Mouse (Mus musculus) olfactory bulb, adult 2 months (tissue): ENCODE data around the gene Lrrfip1. TPM values are rescaled to one million over a fixed set of nuclear protein-coding genes. Genes with fewer than 3 reads are reported as not detected.

Experiments
- H3K27ac ChIP-seq: fragments of 200-500 bp; 2 replicates; pipeline ENCODE4 v1.5.1; 2012; ENCODE audit warnings: low read depth, low read length; ENCODE audit not compliant: insufficient read depth
- H3K4me1 ChIP-seq: fragments of 200-500 bp; 2 replicates; pipeline ENCODE4 v1.6.1; 2012; ENCODE audit warnings: low read length; ENCODE audit not compliant: control insufficient read depth, insufficient read depth
- H3K4me3 ChIP-seq: fragments of 200-500 bp; 2 replicates; pipeline ENCODE4 v1.5.1; 2012; ENCODE audit warnings: mild to moderate bottlenecking, low read depth, low read length, moderate library complexity; ENCODE audit not compliant: insufficient read depth
- CTCF ChIP-seq: fragments of 200-500 bp; IDR thresholded peaks from 2 replicates; pipeline ENCODE4 v1.5.1; 2012; ENCODE audit warnings: low read depth, mild to moderate bottlenecking, low read length, moderate library complexity; ENCODE audit not compliant: insufficient read depth
- POLR2A ChIP-seq: fragments of 200-500 bp; IDR thresholded peaks from 2 replicates; pipeline ENCODE4 v1.6.1; 2012; ENCODE audit warnings: mild to moderate bottlenecking, low read depth, low read length, moderate library complexity; ENCODE audit not compliant: insufficient read depth
- WGBS: fragments of 180-500 bp; shearing (Covaris S2); methylation state at CpG from one replicate; pipeline ENCODE4 v1.1.7; 2018; 5-methylcytosine and 5-hydroxymethylcytosine counted together
- polyA plus RNA-seq: library from polyadenylated mRNA; stranded (reverse); fragments of >200 nt; gene quantifications from 2 replicates; pipeline ENCODE4 v1.2.4, GENCODE M21; 2012; ENCODE audit warnings: low replicate concordance; ENCODE audit not compliant: missing spikeins, insufficient read depth, insufficient read length

Lrrfip1 gene
- polyA plus RNA-seq, 1 experiment, result not detected

DNA sequence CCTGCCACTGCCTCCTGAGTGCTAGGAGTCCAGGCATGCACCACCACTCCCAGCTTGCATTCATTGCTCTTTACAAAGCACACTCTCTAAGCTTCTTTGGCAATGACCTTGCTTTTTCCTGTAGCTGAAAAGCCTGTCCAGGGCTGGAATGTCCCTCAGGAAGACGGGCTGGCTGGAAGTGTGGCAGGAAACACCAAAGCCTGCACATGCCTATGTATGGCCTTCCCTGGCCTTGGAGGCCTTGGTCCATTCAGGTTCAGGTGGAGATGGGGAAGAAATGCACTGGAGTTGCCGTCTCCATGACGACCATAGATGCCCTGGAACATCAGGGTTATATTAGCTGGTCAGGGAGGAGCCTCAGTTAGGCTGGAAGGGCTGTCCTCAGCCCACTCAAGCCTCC is 15.3 kb downstream of the Lrrfip1 start:
- peaks cover 19% of the 10 kb centered on the region for H3K4me1 ChIP-seq
- TF ChIP-seq CTCF (no peak), POLR2A (no peak)
- WGBS, result 82% methylated on average over 3 of the region's 3 CpGs
- no peak overlapping the region for H3K4me3 ChIP-seq
- H3K27ac ChIP-seq, result no peak overlapping the region

DNA sequence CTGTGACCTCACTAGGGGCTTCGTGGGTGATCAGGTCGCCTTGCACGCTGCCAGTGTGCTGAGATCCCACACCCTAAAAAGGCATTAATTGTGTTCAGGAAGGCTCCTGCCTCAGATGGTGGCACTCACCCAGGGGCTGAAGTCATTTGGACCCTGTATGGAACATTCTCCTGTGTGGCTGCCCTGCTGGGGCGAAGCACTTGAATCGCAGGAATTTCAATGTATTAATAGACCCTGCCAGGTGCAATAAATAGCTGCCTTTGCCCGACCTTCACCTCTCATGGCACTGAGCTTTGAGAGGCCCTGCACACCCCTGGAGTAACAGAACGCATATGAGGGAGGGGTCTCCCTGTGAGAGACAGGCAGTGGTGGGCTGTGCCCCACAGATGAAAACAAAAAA is 17.0 kb downstream of the Lrrfip1 start:
- peaks cover 19% of the 10 kb centered on the region for H3K4me1 ChIP-seq
- no peak overlapping the region for H3K27ac ChIP-seq
- no peak overlapping the region for H3K4me3 ChIP-seq
- no peak for TF ChIP-seq CTCF
- no peak for TF ChIP-seq POLR2A
- 71% methylated on average over 7 of the region's 7 CpGs for WGBS

DNA sequence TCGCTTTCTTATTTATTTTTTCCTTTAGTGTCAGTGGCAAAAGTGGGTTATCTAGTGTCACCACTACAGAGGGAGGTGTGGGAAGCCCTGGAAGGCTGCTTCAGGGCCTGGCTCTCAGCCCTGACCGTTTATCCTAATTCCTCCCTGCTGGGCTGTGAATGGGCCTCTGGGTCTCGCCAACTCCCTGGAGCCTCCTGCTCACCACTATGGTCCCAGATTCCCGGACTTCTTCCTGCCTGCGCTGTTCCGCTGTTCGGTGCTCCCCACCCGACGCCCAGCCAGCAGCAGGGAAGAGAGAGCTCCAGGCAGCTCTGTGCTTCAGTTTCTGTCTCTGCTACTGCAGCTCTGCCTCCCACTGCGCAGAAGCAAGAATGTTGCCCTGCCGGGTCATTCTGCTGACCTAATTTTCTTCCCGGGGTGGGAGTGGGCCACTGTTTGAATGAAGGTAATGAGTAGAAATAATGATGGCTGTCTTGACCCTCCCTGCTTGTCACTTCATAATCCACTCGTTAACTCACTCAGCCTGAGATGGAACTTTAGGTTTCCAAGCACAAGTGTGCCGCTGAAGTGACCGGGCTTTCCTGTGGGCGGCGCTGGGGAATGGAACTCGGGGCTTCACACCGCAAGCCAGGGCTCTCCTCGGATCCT is 18.7 kb downstream of the Lrrfip1 start:
- Histone ChIP-seq H3K4me3 (peak overlapping the region; percentile 2), H3K4me1 (peaks cover 18% of the 10 kb centered on the region; the same call in 1 of the 2 replicates), H3K27ac (no peak overlapping the region)
- 16% methylated on average over 20 of the region's 20 CpGs for WGBS
- TF ChIP-seq CTCF, result no peak
- no peak for TF ChIP-seq POLR2A

DNA sequence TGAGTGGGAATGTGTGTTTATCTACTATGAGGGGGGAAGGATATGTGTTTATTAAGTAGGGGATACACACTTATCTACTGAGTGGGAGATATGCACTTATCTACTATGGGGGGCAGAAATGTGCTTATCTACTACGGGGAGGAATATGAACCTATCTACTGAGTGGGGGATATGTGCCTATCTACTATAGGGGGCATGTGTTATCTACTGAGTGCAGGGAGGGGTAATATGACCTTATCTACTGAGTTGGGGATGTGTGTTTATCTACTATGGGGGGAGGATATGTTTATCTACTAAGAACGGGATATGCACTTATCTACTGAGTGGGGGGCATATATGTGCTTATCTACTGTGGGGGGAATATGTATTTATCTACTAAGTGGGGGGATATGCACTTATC is 20.8 kb downstream of the Lrrfip1 start:
- Histone ChIP-seq H3K4me3 (no peak overlapping the region), H3K27ac (no peak overlapping the region), H3K4me1 (peaks cover 13% of the 10 kb centered on the region; the same call in 1 of the 2 replicates)
- WGBS, result 97% methylated on average over 2 of the region's 2 CpGs
- TF ChIP-seq POLR2A (no peak), CTCF (no peak)

DNA sequence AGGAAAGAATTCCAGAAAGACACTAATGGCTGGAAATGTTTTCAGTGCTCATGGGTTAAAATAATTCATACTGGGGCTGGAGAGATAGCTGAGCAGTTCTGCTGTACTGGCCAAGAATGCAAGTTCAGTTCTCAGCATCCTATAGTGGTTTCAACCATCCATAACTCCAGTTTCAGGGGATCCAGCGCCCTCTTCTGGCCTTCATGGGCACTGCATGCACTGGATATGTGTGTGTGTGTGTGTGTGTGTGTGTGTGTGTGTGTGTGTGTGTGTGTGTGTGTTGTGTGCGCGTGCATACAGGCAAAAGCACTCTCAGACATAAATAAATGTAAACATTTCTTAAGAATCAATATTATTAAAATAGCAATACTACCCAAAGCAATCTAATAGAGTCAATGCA is 22.8 kb downstream of the Lrrfip1 start:
- WGBS, result 69% methylated on average over 3 of the region's 3 CpGs
- Histone ChIP-seq H3K27ac (no peak overlapping the region), H3K4me1 (peaks cover 7% of the 10 kb centered on the region; the same call in 1 of the 2 replicates), H3K4me3 (no peak overlapping the region)
- TF ChIP-seq POLR2A (no peak), CTCF (no peak)

DNA sequence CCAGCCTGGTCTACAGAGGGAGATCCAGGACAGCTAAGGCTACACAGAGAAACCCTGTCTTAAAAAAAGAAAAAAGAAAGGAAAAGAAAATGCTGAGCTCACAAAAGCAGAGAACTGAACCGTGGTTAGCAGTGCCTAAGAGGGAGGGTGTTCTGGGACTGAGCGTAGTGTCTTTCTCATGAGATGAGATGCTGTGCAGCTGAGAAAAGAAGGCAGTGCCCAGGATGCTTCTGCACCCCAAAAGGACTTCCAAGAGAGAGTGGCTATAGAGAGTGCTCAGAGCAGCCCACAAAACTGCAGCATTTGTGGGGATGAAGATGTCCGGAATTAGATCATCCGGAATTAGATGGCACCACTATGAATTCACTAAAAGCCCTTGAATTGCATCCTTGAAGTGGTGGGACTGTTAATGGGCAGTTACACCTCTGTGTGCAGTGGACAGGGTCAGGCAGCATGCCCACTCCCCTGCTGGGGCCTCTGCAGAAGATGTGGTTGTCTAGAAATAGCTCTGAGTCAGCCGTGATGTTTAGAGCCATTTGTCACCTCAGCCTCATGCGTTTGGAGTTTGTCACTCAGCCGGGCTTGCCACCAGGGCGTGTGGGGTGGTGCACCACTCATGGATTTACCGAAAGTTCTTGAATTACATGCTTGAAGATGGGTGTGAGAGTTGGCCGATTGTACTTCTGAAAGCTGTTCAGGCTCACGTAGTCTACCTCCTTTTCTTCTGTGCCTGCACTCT is 23.8 kb downstream of the Lrrfip1 start:
- H3K4me1 ChIP-seq, result peaks cover under 1% of the 10 kb centered on the region; the same call in 1 of the 2 replicates
- TF ChIP-seq CTCF (no peak), POLR2A (no peak)
- H3K27ac ChIP-seq, result no peak overlapping the region
- H3K4me3 ChIP-seq, result no peak overlapping the region
- WGBS, result 71% methylated on average over 11 of the region's 11 CpGs

DNA sequence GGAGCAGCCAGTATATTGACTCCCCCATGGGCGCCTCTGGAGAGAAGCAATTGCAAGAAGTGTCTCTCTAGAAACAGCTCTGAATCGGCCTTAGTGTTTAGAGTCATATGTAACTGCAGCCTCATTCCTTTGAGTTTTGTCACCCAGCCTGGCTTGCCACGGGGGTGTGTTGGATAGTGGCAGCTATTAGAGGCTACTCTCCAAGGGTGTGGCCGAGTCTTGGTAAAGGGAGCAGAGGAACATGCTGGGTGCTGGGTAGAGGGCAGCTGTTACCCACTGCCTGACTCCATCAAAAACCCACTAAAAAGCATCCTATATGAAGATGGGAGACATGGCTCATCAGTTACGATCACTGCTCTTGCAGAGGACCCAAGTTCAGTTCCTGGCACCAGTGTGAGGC is 24.7 kb downstream of the Lrrfip1 start:
- WGBS, result 89% methylated on average over 5 of the region's 5 CpGs
- no peak for TF ChIP-seq POLR2A
- no peak for TF ChIP-seq CTCF
- no peak overlapping the region for H3K27ac ChIP-seq
- no peaks in the 10 kb centered on the region for H3K4me1 ChIP-seq
- no peak overlapping the region for H3K4me3 ChIP-seq

DNA sequence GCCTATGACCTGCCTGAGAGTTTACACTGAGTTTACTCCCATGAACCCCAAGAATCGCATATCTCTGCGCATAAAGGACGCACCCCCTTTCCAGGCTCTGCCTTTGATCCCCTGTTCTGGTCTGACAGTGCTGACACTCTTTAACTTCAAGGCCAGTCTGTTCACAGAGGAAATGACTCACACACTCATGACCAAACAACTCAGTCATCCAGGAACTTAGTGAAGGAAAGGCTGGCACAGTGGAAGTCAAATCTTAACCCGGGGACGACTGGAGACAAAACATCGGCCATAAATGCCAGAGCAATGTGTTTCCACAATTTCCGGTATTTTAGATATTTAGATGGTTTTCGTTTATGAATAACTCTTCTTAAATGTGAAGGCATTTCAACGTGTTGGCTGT is 25.4 kb downstream of the Lrrfip1 start:
- H3K4me1 ChIP-seq, result no peaks in the 10 kb centered on the region
- 81% methylated on average over 9 of the region's 9 CpGs for WGBS
- H3K4me3 ChIP-seq, result no peak overlapping the region
- no peak overlapping the region for H3K27ac ChIP-seq
- TF ChIP-seq CTCF (no peak), POLR2A (no peak)

DNA sequence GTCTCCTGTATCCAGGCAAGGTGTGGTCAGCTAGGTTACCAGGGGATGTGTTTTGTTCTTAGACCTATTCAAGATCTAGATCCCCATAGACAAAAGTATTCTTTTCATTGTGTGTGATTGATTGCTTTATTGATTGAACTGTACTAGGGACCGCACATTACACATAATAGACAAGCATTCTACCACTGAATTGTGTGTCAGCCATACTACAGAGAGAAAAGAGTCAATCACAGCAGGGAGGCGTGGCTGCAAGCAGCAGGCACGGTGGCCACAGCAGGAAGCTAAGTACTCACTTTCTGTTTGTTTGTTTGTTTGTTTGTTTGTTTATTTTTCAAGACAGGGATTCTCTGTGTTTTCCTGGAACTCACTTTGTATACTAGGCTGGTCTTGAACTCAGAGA is 25.9 kb downstream of the Lrrfip1 start:
- no peak overlapping the region for H3K4me3 ChIP-seq
- no peak for TF ChIP-seq CTCF
- no peak for TF ChIP-seq POLR2A
- no peak overlapping the region for H3K27ac ChIP-seq
- 67% methylated on average over 3 of the region's 3 CpGs for WGBS
- H3K4me1 ChIP-seq, result no peaks in the 10 kb centered on the region

DNA sequence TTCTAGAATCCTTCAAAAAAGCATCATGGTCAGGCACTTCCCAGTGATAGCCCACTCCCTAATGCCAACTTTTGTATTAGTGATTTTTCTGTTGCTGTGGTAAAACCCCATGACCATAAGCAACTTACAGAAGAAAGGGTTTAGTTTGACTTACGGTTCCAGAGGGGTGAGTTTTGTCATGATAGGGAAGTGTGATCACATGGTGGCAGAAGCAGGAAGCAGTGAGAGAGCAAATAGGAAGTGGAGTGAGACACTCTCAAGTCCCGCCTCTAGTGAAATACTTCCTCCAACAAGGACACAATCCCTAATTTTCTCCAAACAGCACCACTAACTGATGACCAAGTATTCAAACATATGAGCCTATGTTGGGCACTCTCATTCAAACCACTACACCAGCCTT is 28.4 kb downstream of the Lrrfip1 start:
- H3K4me3 ChIP-seq, result no peak overlapping the region
- no peak overlapping the region for H3K27ac ChIP-seq
- no peaks in the 10 kb centered on the region for H3K4me1 ChIP-seq
- no peak for TF ChIP-seq CTCF
- TF ChIP-seq POLR2A, result no peak
- 90% methylated on average over 2 of the region's 2 CpGs for WGBS
